Mouse (Mus musculus) limb, embryonic 13.5 days (tissue): ENCODE results near the gene Neurl4. TPM values are rescaled to one million over a fixed set of nuclear protein-coding genes. Genes with fewer than 3 reads are reported as not detected.
A peak's percentile ranks its signal among the peaks of the same experiment; 100 is the strongest.

Source experiments
- ATAC-seq: fragments of 200-750 bp; cut with Nextera tagmentation; 2 replicates; pipeline ENCODE4 v1.8.0; 2017; ENCODE audit warnings: low read depth, moderate number of reproducible peaks, moderate TSS enrichment; ENCODE audit not compliant: low FRiP score
- H3K27ac ChIP-seq: fragments of 300-500 bp; sonication (generic); 2 replicates; pipeline ENCODE4 v1.5.1; 2015; ENCODE audit warnings: inconsistent platforms, mild to moderate bottlenecking, moderate library complexity
- H3K27me3 ChIP-seq: fragments of 300-500 bp; sonication (generic); 2 replicates; pipeline ENCODE4 v1.6.1; 2015; ENCODE audit warnings: mild to moderate bottlenecking, inconsistent platforms
- H3K36me3 ChIP-seq: fragments of 300-500 bp; sonication (generic); 2 replicates; pipeline ENCODE4 v1.6.1; 2015; ENCODE audit warnings: inconsistent platforms, mild to moderate bottlenecking, moderate library complexity
- H3K4me1 ChIP-seq: fragments of 300-500 bp; sonication (generic); 2 replicates; pipeline ENCODE4 v1.6.1; 2015; ENCODE audit warnings: inconsistent platforms
- H3K4me2 ChIP-seq: fragments of 300-500 bp; sonication (generic); replicated peaks from 2 replicates; pipeline ENCODE4 v1.6.1; 2015; ENCODE audit warnings: inconsistent platforms, mild to moderate bottlenecking, moderate library complexity
- H3K4me3 ChIP-seq: fragments of 300-500 bp; sonication (generic); 2 replicates; pipeline ENCODE4 v1.5.1; 2015; ENCODE audit warnings: moderate library complexity, mild to moderate bottlenecking, inconsistent platforms
- H3K9ac ChIP-seq: fragments of 300-500 bp; sonication (generic); 2 replicates; pipeline ENCODE4 v1.6.1; 2015; ENCODE audit warnings: mild to moderate bottlenecking, inconsistent platforms
- H3K9me3 ChIP-seq: fragments of 300-500 bp; sonication (generic); 2 replicates; pipeline ENCODE4 v1.6.1; 2016; ENCODE audit warnings: inconsistent platforms
- WGBS: fragments of 180-500 bp; shearing (Covaris S2); methylation state at CpG from one replicate; pipeline ENCODE4 v1.1.7; 2015; 5-methylcytosine and 5-hydroxymethylcytosine counted together
- polyA plus RNA-seq: library from polyadenylated mRNA; unstranded; fragments of >200 nt; fragmentation: Nextera tagmentation; extraction: Ambion mirVana; gene quantifications from 2 replicates; pipeline ENCODE4 v1.2.1, GENCODE M21; 2015

Gene Neurl4
- polyA plus RNA-seq, 1 experiment from 2014 or later: 12.9 TPM

GRCm38 (mm10) chr11:69883527-69884151 is 17.2 kb upstream of the Neurl4 start:
- no peak for ATAC-seq
- H3K36me3 ChIP-seq: no peaks in the 10 kb centered on the region
- no peak overlapping the region for H3K4me3 ChIP-seq
- peaks cover 22% of the 10 kb centered on the region for H3K4me1 ChIP-seq
- no peak overlapping the region; the same call in 1 of the 2 replicates for H3K9ac ChIP-seq
- no peaks in the 10 kb centered on the region for H3K27me3 ChIP-seq
- no peaks in the 10 kb centered on the region for H3K9me3 ChIP-seq
- H3K4me2 ChIP-seq: no peak overlapping the region
- WGBS: 81% methylated on average over 8 of the region's 8 CpGs
- H3K27ac ChIP-seq: no peak overlapping the region

DNA sequence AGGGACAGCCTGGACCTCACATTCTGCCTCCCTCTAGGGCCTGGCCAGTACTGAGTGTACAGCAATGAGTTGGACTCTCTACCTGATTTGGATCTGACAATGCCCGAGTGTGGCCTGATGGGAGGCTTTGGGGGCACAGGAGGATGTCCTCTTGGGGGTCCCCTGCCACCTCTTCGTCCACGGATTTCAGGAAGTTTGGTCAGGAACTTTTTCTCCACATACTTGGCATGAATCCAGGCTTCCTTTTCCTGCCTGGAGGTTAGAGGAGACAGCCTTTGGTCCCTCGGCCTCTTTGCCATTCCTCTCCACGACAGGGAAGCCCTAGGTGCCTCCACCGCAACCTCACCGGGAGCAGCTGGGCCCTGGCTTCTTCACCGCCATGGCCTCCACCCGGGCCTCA is 16.6 kb upstream of the Neurl4 start:
- Histone ChIP-seq H3K9me3 (no peaks in the 10 kb centered on the region), H3K36me3 (no peaks in the 10 kb centered on the region), H3K4me2 (no peak overlapping the region), H3K9ac (no peak overlapping the region; the same call in 1 of the 2 replicates), H3K27me3 (no peaks in the 10 kb centered on the region), H3K27ac (no peak overlapping the region), H3K4me1 (peaks cover 18% of the 10 kb centered on the region), H3K4me3 (no peak overlapping the region)
- 76% methylated on average over 9 of the region's 9 CpGs for WGBS
- ATAC-seq: no peak

GRCm38 (mm10) chr11:69884663-69885062 is 16.2 kb upstream of the Neurl4 start:
- Histone ChIP-seq H3K4me1 (peaks cover 14% of the 10 kb centered on the region), H3K4me3 (no peak overlapping the region), H3K27ac (no peak overlapping the region), H3K36me3 (no peaks in the 10 kb centered on the region), H3K27me3 (no peaks in the 10 kb centered on the region), H3K9ac (no peak overlapping the region), H3K9me3 (no peaks in the 10 kb centered on the region), H3K4me2 (0 out of 2 replicates have a peak overlapping the region, but pooled peaks have one; percentile 9)
- 81% methylated on average over 8 of the region's 8 CpGs for WGBS
- no peak for ATAC-seq

- no peak overlapping the region for H3K4me2 ChIP-seq
- no peak for ATAC-seq
- no peak overlapping the region for H3K9ac ChIP-seq
- WGBS: 69% methylated on average over 8 of the region's 8 CpGs
- no peak overlapping the region for H3K4me3 ChIP-seq
- H3K27me3 ChIP-seq: no peaks in the 10 kb centered on the region
- 0 out of 2 replicates have a peak, but pooled peaks cover 1% of the 10 kb centered on the region for H3K4me1 ChIP-seq
- no peaks in the 10 kb centered on the region for H3K9me3 ChIP-seq
- H3K36me3 ChIP-seq: no peaks in the 10 kb centered on the region
- no peak overlapping the region for H3K27ac ChIP-seq
Measured at GRCm38 (mm10) chr11:69886907-69887635, 13.8 kb upstream of the Neurl4 start.

DNA sequence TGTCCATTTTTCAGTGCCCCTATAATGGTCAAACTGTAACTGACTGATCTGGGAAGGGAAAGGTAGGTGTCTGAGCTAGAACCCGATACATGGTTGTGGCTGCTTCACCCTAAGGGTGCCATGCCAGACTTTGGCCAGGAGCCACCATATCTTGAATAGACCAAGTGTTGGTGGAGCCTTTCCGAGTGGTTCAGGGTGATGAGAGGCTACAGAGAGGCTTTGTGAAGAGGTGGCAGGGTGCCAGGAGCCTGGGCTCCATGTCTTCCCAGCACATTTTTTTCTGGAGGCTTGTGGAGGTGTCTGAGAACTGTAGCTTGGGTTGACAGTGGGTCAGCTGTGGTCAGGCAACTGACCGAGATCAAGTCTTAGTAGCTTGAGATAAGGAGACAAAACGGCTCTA is 9.4 kb upstream of the Neurl4 start:
- H3K27ac ChIP-seq: no peak overlapping the region
- H3K4me2 ChIP-seq: no peak overlapping the region
- H3K9ac ChIP-seq: no peak overlapping the region
- H3K36me3 ChIP-seq: no peaks in the 10 kb centered on the region
- H3K9me3 ChIP-seq: no peaks in the 10 kb centered on the region
- H3K4me3 ChIP-seq: no peak overlapping the region
- WGBS: 69% methylated on average over 4 of the region's 4 CpGs
- H3K4me1 ChIP-seq: no peaks in the 10 kb centered on the region
- no peaks in the 10 kb centered on the region for H3K27me3 ChIP-seq
- ATAC-seq: no peak

GRCm38 (mm10) chr11:69894671-69895070 is 6.2 kb upstream of the Neurl4 start:
- WGBS: 66% methylated on average over 5 of the region's 5 CpGs
- H3K27ac ChIP-seq: no peak overlapping the region
- H3K27me3 ChIP-seq: no peaks in the 10 kb centered on the region
- no peaks in the 10 kb centered on the region for H3K36me3 ChIP-seq
- no peak overlapping the region for H3K4me3 ChIP-seq
- ATAC-seq: no peak
- no peaks in the 10 kb centered on the region for H3K9me3 ChIP-seq
- no peak overlapping the region for H3K9ac ChIP-seq
- peaks cover 10% of the 10 kb centered on the region for H3K4me1 ChIP-seq
- no peak overlapping the region for H3K4me2 ChIP-seq

DNA sequence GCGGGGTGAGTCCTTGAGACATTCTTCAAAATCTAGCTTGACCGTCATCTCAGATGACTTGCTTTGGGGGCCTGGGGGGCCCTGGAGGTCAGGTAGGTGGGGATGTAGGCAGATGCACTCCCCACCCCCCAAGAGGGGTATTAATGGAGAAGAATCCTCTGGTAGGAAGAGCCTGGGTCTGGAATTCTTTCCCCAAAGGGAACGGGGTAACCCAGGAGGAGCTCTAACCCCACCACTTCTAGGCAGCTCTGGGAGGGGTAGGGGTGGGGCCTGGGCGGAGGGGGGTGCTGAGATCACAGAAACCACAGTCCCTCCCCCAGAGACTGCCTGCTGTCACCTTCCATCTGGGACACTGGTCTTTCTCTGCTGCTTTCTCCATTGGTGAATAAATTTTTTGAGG is 5.6 kb upstream of the Neurl4 start, which contains the start of gene Acap1:
Gene Acap1, minus strand, starts transcription at position 249 of the 400 bp plus-strand sequence.
- Histone ChIP-seq H3K9me3 (no peaks in the 10 kb centered on the region), H3K36me3 (no peaks in the 10 kb centered on the region), H3K4me2 (no peak within 1 kb of the TSS), H3K4me3 (no peak within 1 kb of the TSS), H3K4me1 (peaks cover 13% of the 10 kb centered on the region), H3K27ac (no peak within 1 kb of the TSS), H3K9ac (no peak within 1 kb of the TSS), H3K27me3 (no peaks in the 10 kb centered on the region)
- 68% methylated on average over 4 of the region's 4 CpGs for WGBS
- no peak for ATAC-seq

DNA sequence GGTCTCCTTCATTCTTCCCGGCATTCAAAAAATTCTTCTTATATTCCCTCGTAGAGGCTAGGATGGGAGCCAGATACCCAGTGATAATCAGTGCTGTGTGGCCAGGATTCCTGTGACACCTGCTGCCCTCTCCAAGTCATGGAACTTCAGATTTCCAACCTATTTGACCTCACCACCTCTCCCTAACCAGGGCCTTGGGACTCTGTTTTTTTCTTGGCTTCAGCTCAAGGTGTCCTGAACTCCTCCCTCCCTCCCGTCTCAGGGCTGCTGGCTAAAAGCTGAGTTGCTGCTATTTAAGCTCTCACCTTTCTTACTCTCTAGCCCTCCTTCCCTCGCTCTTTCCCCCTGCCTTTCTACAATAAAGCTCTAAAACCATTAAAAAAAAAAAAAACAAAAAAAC is 1.0 kb upstream of the Neurl4 start:
- Histone ChIP-seq H3K9me3 (no peaks in the 10 kb centered on the region), H3K36me3 (peaks cover 20% of the 10 kb centered on the region), H3K27me3 (no peaks in the 10 kb centered on the region), H3K4me3 (peak overlapping the region; percentile 87), H3K4me1 (peaks cover 25% of the 10 kb centered on the region), H3K27ac (peak overlapping the region; percentile 63), H3K9ac (peak overlapping the region; percentile 94), H3K4me2 (peak overlapping the region; percentile 91)
- 16% methylated on average over 4 of the region's 4 CpGs for WGBS
- ATAC-seq: no peak

DNA sequence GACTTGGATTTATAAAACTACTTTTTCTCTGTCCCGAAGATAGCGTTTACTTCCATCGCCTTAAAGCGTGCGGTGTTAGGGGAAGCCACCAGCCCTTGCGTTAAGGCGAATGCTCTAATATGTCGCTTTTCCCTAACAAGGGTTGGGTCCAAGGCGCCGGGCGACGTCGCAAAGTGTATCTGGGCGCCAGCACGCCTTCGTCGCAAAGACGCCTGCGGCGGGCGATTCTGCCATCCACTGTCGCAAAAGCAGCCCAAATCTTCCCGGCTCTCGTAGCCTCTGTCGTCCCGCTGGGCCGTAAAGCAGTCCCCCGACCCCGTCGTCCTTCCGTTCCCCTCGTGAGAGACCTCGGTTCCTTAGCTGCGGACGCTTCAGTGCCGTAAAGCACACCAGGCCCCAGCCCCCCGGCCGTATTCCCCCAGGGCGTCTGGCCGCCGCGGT is 554 bp downstream of the Neurl4 start:
- no peaks in the 10 kb centered on the region for H3K9me3 ChIP-seq
- peak overlapping the region; percentile 99 for H3K27ac ChIP-seq
- H3K36me3 ChIP-seq: peaks cover 36% of the 10 kb centered on the region
- ATAC-seq: peak; percentile 74
- H3K9ac ChIP-seq: peak overlapping the region; percentile 94
- under 1% methylated on average over 42 of the region's 42 CpGs for WGBS
- peaks cover 25% of the 10 kb centered on the region for H3K4me1 ChIP-seq
- no peaks in the 10 kb centered on the region for H3K27me3 ChIP-seq
- H3K4me2 ChIP-seq: peak overlapping the region; percentile 91
- peak overlapping the region; percentile 87 for H3K4me3 ChIP-seq

DNA sequence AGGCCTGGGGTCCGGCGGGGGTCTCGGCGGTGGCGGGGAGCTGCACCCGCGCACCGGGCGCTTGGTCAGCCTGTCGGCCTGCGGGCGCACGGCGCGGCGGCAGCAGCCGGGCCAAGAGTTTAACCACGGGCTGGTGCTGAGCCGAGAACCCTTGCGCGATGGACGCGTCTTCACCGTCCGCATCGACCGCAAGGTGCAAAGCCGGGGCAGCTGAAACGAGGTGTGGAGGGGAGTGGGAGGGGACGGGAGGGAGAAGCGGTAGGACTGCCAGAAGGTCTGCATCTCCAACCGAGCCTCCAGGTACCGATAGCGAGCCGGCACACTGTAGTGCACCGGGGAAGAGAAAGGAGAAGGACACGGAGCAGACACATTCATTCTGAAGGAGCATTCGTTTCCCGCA is 1.1 kb downstream of the Neurl4 start:
- H3K4me3 ChIP-seq: peak overlapping the region; percentile 87
- peaks cover 25% of the 10 kb centered on the region for H3K4me1 ChIP-seq
- 0 out of 2 replicates have a peak, but pooled peaks have one; percentile 12 for ATAC-seq
- peak overlapping the region; percentile 94 for H3K9ac ChIP-seq
- H3K9me3 ChIP-seq: no peaks in the 10 kb centered on the region
- under 1% methylated on average over 35 of the region's 39 CpGs for WGBS
- peak overlapping the region; percentile 99 for H3K27ac ChIP-seq
- peaks cover 41% of the 10 kb centered on the region for H3K36me3 ChIP-seq
- H3K27me3 ChIP-seq: no peaks in the 10 kb centered on the region
- H3K4me2 ChIP-seq: peak overlapping the region; percentile 91

GRCm38 (mm10) chr11:69902972-69903371 is 2.1 kb downstream of the Neurl4 start:
- Histone ChIP-seq H3K36me3 (peaks cover 51% of the 10 kb centered on the region), H3K4me1 (peaks cover 25% of the 10 kb centered on the region), H3K4me2 (peak overlapping the region; percentile 91), H3K9me3 (no peaks in the 10 kb centered on the region), H3K27me3 (no peaks in the 10 kb centered on the region), H3K4me3 (peak overlapping the region; percentile 87), H3K9ac (peak overlapping the region; percentile 94), H3K27ac (no peak overlapping the region)
- 87% methylated on average over 13 of the region's 13 CpGs for WGBS
- ATAC-seq: no peak

DNA sequence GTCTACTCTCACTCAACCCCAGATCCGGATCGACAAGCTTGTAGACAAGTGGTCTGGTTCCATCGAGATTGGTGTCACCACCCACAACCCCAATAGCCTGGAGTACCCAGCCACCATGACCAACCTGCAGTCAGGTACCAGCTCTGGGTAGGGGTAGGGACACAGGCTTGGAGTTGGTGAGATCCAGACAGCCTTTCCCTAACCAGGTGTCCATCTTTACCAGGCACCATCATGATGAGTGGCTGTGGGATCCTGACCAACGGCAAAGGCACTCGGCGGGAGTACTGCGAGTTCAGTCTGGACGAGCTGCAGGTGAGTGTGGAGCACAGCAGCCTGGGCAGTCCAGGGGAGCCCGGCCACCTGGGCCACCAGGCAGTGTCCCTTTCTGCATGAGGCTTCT is 3.4 kb downstream of the Neurl4 start:
- H3K4me3 ChIP-seq: peak overlapping the region; percentile 7; the same call in 1 of the 2 replicates
- ATAC-seq: no peak
- no peak overlapping the region for H3K9ac ChIP-seq
- peaks cover 18% of the 10 kb centered on the region for H3K4me1 ChIP-seq
- H3K27me3 ChIP-seq: no peaks in the 10 kb centered on the region
- WGBS: 94% methylated on average over 9 of the region's 9 CpGs
- H3K36me3 ChIP-seq: peaks cover 64% of the 10 kb centered on the region
- H3K9me3 ChIP-seq: no peaks in the 10 kb centered on the region
- no peak overlapping the region for H3K4me2 ChIP-seq
- no peak overlapping the region for H3K27ac ChIP-seq
